Mouse (Mus musculus) lung, postnatal 0 days (tissue): ENCODE measurements around the gene Mtmr12.

Experiments
- CTCF ChIP-seq: IDR thresholded peaks from 2 replicates; pipeline ENCODE4 v1.5.1; 2016; ENCODE audit warnings: antibody characterized with exemption, mild to moderate bottlenecking
- EP300 ChIP-seq: IDR thresholded peaks from 2 replicates; pipeline ENCODE4 v1.6.1; 2016; ENCODE audit warnings: antibody characterized with exemption, mild to moderate bottlenecking, control low read depth

DNA sequence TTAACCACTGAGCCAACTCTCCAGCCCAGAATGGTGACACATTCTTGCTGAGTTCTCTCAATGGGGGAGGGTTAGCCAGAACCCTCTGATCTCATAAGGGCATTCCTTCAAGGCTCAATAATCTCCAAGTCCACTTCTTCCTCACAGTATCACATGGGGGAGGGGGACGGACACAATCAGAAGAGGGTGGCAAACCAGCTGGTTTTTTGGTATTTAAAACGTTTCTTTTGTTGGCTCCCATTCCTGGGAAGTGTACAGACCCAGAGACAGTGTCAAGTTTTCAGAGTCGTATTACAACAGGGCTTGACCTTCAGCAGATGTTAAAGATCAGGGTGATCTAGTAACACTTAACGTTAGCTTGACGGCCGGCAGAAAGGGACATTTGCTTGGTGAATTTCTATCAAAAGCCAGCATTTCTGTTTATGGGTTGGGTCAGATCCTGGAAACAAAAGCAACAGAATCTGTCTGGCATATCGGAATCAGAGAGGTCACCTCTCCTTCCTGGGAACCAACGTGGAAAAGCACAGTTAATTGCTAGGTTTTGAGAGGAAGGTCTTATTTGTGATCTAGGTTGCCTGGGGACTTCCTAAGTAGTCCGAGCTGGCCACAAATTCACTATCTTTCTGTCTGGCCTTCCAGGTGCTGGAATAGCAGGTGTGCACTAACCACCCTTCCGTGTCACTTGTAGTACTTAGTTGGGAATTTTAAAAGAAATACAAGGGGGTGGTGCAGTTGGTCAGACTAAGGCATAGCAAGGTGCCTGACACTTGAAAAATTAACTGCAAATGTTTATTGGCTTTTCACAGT, 1.1 kb upstream of the Mtmr12 start:
- no peak for TF ChIP-seq CTCF
- peak; percentile 15; the same call in 1 of the 2 replicates for TF ChIP-seq EP300
